Mouse (Mus musculus) kidney, postnatal 0 days (tissue): ENCODE measurements around the gene Apon. TPM values are rescaled to one million over a fixed set of nuclear protein-coding genes. Genes with fewer than 3 reads are reported as not detected.
A peak's percentile ranks its signal among the peaks of the same experiment; 100 is the strongest.

Experiments
- ATAC-seq: fragments of 200-750 bp; cut with Nextera tagmentation; replicated peaks from 2 replicates; pipeline ENCODE4 v1.8.0; 2017; ENCODE audit warnings: low read depth, moderate number of reproducible peaks, moderate TSS enrichment, moderate library complexity; ENCODE audit not compliant: low FRiP score
- DNase-seq: peaks from one replicate; pipeline ENCODE4 v3.0.0-alpha.2; 2016; ENCODE audit warnings: low spot score
- H3K27ac ChIP-seq: fragments of 300-500 bp; sonication (generic); 2 replicates; pipeline ENCODE4 v1.5.1; 2014; ENCODE audit warnings: mild to moderate bottlenecking
- H3K27me3 ChIP-seq: fragments of 300-500 bp; sonication (generic); 2 replicates; pipeline ENCODE4 v1.6.1; 2014; ENCODE audit warnings: low read length, mixed read lengths; ENCODE audit not compliant: insufficient read depth
- H3K36me3 ChIP-seq: fragments of 300-500 bp; sonication (generic); 2 replicates; pipeline ENCODE4 v1.6.1; 2014; ENCODE audit warnings: low read length, mixed read lengths; ENCODE audit not compliant: insufficient read depth
- H3K4me1 ChIP-seq: fragments of 300-500 bp; sonication (generic); replicated peaks from 2 replicates; pipeline ENCODE4 v1.6.1; 2014; ENCODE audit warnings: antibody characterized with exemption, low read length, mixed read lengths; ENCODE audit not compliant: insufficient read depth
- H3K4me2 ChIP-seq: fragments of 300-500 bp; sonication (generic); 2 replicates; pipeline ENCODE4 v1.6.1; 2014; ENCODE audit warnings: mild to moderate bottlenecking, low read length, moderate library complexity, mixed read lengths
- H3K4me3 ChIP-seq: fragments of 300-500 bp; sonication (generic); replicated peaks from 2 replicates; pipeline ENCODE4 v1.5.1; 2014; ENCODE audit warnings: low read depth, low read length
- H3K9ac ChIP-seq: fragments of 300-500 bp; sonication (generic); 2 replicates; pipeline ENCODE4 v1.6.1; 2014; ENCODE audit warnings: low read depth, low read length
- H3K9me3 ChIP-seq: fragments of 300-500 bp; sonication (generic); replicated peaks from 2 replicates; pipeline ENCODE4 v1.6.1; 2016; ENCODE audit warnings: low read length, inconsistent platforms, mixed read lengths
- CTCF ChIP-seq: IDR thresholded peaks from 2 replicates; pipeline ENCODE4 v1.5.1; 2016; ENCODE audit warnings: antibody characterized with exemption, low read depth, mild to moderate bottlenecking, moderate library complexity
- WGBS: fragments of 180-500 bp; shearing (Covaris S2); extraction: QIAGEN DNeasy Blood & Tissue Kit; methylation state at CpG from one replicate; pipeline ENCODE4 v1.1.7; 2014; 5-methylcytosine and 5-hydroxymethylcytosine counted together
- polyA plus RNA-seq: library from polyadenylated mRNA; unstranded; fragments of >200 nt; fragmentation: Nextera tagmentation; extraction: Ambion mirVana; gene quantifications from 2 replicates; pipeline ENCODE4 v1.2.1, GENCODE M21; 2015

The Apon gene
- polyA plus RNA-seq, 1 experiment from 2014 or later: 0.11 TPM

GRCm38 (mm10) chr10:128240131-128240530, 13.8 kb upstream of the Apon start:
- TF ChIP-seq CTCF: no peak
- Histone ChIP-seq H3K9ac (no peak overlapping the region), H3K4me2 (no peak overlapping the region), H3K27me3 (no peaks in the 10 kb centered on the region), H3K36me3 (peaks cover 22% of the 10 kb centered on the region; the same call in 1 of the 2 replicates), H3K4me1 (no peaks in the 10 kb centered on the region), H3K4me3 (no peak overlapping the region), H3K27ac (no peak overlapping the region), H3K9me3 (no peaks in the 10 kb centered on the region)
- no peak for DNase-seq
- ATAC-seq: no peak
- 91% methylated on average over 18 of the region's 18 CpGs for WGBS

- no peaks in the 10 kb centered on the region for H3K9me3 ChIP-seq
- H3K36me3 ChIP-seq: peaks cover 35% of the 10 kb centered on the region
- TF ChIP-seq CTCF: no peak
- no peak overlapping the region for H3K27ac ChIP-seq
- H3K4me2 ChIP-seq: no peak overlapping the region
- no peak for DNase-seq
- H3K27me3 ChIP-seq: no peaks in the 10 kb centered on the region
- no peaks in the 10 kb centered on the region for H3K4me1 ChIP-seq
- no peak overlapping the region for H3K4me3 ChIP-seq
- no peak overlapping the region for H3K9ac ChIP-seq
- 91% methylated on average over 8 of the region's 8 CpGs for WGBS
- no peak for ATAC-seq
Measured at GRCm38 (mm10) chr10:128243252-128243651, 10.6 kb upstream of the Apon start.

- no peak overlapping the region for H3K4me2 ChIP-seq
- ATAC-seq (no peak), DNase-seq (no peak)
- H3K9me3 ChIP-seq: no peaks in the 10 kb centered on the region
- no peak for TF ChIP-seq CTCF
- H3K4me1 ChIP-seq: no peaks in the 10 kb centered on the region
- H3K36me3 ChIP-seq: peaks cover 37% of the 10 kb centered on the region
- H3K27ac ChIP-seq: no peak overlapping the region
- H3K27me3 ChIP-seq: no peaks in the 10 kb centered on the region
- no peak overlapping the region for H3K9ac ChIP-seq
- no peak overlapping the region for H3K4me3 ChIP-seq
- 94% methylated on average over 15 of the region's 15 CpGs for WGBS
Measured at GRCm38 (mm10) chr10:128244121-128244520, 9.8 kb upstream of the Apon start.

DNA sequence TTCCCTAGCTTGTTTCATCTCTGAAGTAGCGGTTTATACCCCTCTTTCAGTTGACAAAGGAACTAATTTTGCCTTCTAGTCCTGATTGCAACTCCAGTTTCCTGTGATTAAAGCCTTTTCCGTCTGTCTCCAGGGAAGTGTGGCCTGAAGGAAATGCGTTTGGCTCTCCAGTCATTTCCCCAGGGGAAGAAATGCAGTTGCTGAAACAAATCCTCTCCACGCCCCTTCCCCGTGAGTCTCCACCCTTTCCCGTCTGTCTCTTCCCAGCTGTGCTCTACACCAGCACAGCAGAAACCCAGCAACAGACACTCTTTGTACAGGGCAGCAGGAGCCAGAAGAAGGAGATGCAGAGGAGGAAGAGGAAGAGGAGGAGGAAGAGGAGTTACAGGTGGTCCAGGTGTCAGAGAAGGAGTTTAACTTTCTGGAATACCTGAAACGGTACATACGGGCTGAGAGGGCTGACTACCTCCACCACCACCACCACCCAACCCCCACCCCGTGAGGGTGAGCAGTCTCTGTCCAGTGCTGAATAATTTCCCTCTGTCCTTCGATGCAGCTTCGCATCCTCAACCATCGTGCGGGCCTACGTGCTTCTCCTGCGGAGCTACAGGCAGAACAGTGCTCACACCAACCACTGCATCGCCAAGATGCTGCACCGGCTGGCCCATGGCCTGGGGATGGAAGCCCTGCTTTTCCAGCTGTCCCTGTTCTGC, 6.7 kb upstream of the Apon start:
- H3K4me1 ChIP-seq: no peaks in the 10 kb centered on the region
- H3K4me2 ChIP-seq: peak overlapping the region; percentile 40
- H3K27ac ChIP-seq: peak overlapping the region; percentile 82
- DNase-seq: peak; percentile 86
- no peaks in the 10 kb centered on the region for H3K27me3 ChIP-seq
- no peak for ATAC-seq
- WGBS: 78% methylated on average over 17 of the region's 17 CpGs
- no peak for TF ChIP-seq CTCF
- peak overlapping the region; percentile 12; the same call in 1 of the 2 replicates for H3K4me3 ChIP-seq
- peaks cover 53% of the 10 kb centered on the region for H3K36me3 ChIP-seq
- no peaks in the 10 kb centered on the region for H3K9me3 ChIP-seq
- 0 out of 2 replicates have a peak overlapping the region, but pooled peaks have one; percentile 6 for H3K9ac ChIP-seq

DNA sequence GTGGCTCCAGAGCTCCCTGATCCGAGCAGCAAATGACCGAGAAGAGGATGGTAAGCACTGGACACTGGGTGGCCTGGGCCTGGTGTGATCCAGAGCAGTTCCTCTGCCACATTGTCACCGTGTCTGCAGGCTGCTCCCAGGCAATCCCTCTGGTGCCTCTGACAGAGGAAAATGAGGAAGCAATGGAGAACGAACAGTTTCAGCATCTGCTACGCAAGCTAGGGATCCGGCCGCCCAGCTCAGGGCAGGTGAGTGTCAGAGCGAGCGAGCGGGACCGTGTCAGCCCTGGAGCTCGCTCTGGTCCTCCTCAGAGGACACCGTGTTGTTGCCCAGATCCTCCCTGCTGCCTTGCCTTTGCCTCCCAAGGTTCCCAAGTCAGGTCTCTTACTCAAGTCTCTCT, 3.3 kb upstream of the Apon start:
- no peak overlapping the region for H3K27ac ChIP-seq
- H3K9ac ChIP-seq: no peak overlapping the region
- TF ChIP-seq CTCF: no peak
- no peaks in the 10 kb centered on the region for H3K4me1 ChIP-seq
- WGBS: 95% methylated on average over 13 of the region's 13 CpGs
- ATAC-seq (no peak), DNase-seq (no peak)
- no peak overlapping the region for H3K4me2 ChIP-seq
- no peaks in the 10 kb centered on the region for H3K27me3 ChIP-seq
- H3K4me3 ChIP-seq: no peak overlapping the region
- no peaks in the 10 kb centered on the region for H3K9me3 ChIP-seq
- H3K36me3 ChIP-seq: peaks cover 45% of the 10 kb centered on the region

DNA sequence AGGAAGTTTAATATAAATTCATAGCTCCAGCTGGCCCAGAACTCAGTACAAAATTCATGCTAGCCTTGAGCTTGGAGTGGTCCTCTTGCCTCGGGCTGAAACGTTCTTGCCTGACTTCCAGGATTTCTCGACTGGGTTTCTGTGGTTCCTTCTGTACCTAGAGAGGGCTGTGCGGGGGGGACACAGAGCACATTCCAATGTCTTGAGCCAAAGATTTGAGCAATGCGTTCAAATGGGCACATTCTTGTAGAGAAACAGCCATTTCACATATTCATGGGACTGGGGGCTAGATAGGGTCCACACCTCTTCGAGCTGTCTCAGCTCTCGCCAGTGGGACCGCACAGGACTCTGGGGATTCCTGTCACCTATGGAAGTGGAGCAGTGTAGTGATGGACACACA, 2.0 kb downstream of the Apon start:
- WGBS: 83% methylated on average over 8 of the region's 8 CpGs
- ATAC-seq (no peak), DNase-seq (no peak)
- no peaks in the 10 kb centered on the region for H3K27me3 ChIP-seq
- no peak overlapping the region for H3K27ac ChIP-seq
- no peaks in the 10 kb centered on the region for H3K4me1 ChIP-seq
- TF ChIP-seq CTCF: no peak
- no peak overlapping the region for H3K4me3 ChIP-seq
- no peaks in the 10 kb centered on the region for H3K9me3 ChIP-seq
- H3K9ac ChIP-seq: no peak overlapping the region
- peaks cover 13% of the 10 kb centered on the region for H3K36me3 ChIP-seq
- no peak overlapping the region for H3K4me2 ChIP-seq
